Mouse (Mus musculus) CH12.LX (cell line): ENCODE measurements around the gene Olfr577. TPM values are rescaled to one million over a fixed set of nuclear protein-coding genes. Genes with fewer than 3 reads are reported as not detected.

Experiments
- DNase-seq: peaks from one replicate; pipeline ENCODE4 v3.0.0-alpha.2; 2013; ENCODE audit errors: extremely low read depth
- H3K27ac ChIP-seq: 2 replicates; pipeline ENCODE4 v1.5.1; 2012; ENCODE audit warnings: low read depth, mild to moderate bottlenecking, control low read depth, moderate library complexity; ENCODE audit not compliant: insufficient read depth
- H3K27me3 ChIP-seq: replicated peaks from 2 replicates; pipeline ENCODE3; 2012; ENCODE audit warnings: inconsistent platforms
- H3K36me3 ChIP-seq, 2 experiments: replicated peaks in 1 of 2; 2 replicates each; pipeline versions ENCODE3 to v1.6.1; 2012; ENCODE audit warnings: inconsistent platforms in 1 of 2, low read length in 1 of 2, mild to moderate bottlenecking in 1 of 2, mixed read lengths in 1 of 2, moderate library complexity in 1 of 2; ENCODE audit not compliant: control insufficient read depth in 1 of 2, insufficient read depth in 1 of 2
- H3K4me1 ChIP-seq, 2 experiments: 2 replicates each; pipeline ENCODE4 v1.6.1; 2012; ENCODE audit warnings: inconsistent platforms in 1 of 2, moderate library complexity in 1 of 2; ENCODE audit not compliant: insufficient read depth in 2 of 2, control insufficient read depth in 1 of 2
- H3K4me2 ChIP-seq: 2 replicates; pipeline ENCODE4 v1.6.1; 2012; ENCODE audit warnings: low read depth, mild to moderate bottlenecking, control low read depth; ENCODE audit not compliant: poor library complexity, insufficient read depth, severe bottlenecking
- H3K4me3 ChIP-seq, 3 experiments: fragments of 150-350 bp in 1 of 3; sonication (generic) in 1 of 3; replicated peaks in 1 of 3; 2 replicates each; pipeline versions ENCODE3 to v1.5.1; 2011 to 2012; ENCODE audit warnings: low read depth in 2 of 3, low read length in 2 of 3, mild to moderate bottlenecking in 2 of 3, moderate library complexity in 2 of 3, control low read depth in 1 of 3, improper control_type of control experiment in 1 of 3, inconsistent platforms in 1 of 3, mixed read lengths in 1 of 3; ENCODE audit not compliant: poor library complexity in 1 of 3
- H3K79me2 ChIP-seq: replicated peaks from 2 replicates; pipeline ENCODE4 v1.6.1; 2012; ENCODE audit warnings: mild to moderate bottlenecking, moderate library complexity; ENCODE audit not compliant: control insufficient read depth, poor library complexity, insufficient read depth, severe bottlenecking; ENCODE audit errors: extremely low read depth
- H3K9ac ChIP-seq: 2 replicates; pipeline ENCODE4 v1.6.1; 2012; ENCODE audit warnings: low read depth, mild to moderate bottlenecking, control low read depth, moderate library complexity; ENCODE audit not compliant: insufficient read depth
- H3K9me3 ChIP-seq: replicated peaks from 2 replicates; pipeline ENCODE3; 2012; ENCODE audit warnings: low read length, inconsistent platforms, mixed read lengths
- CHD1 ChIP-seq: IDR thresholded peaks from 2 replicates; pipeline ENCODE4 v1.6.1; 2012; ENCODE audit warnings: low read depth, low read length, improper control_type of control experiment, inconsistent platforms
- CHD2 ChIP-seq: IDR thresholded peaks from 2 replicates; pipeline ENCODE4 v1.6.1; 2011; ENCODE audit warnings: low read length, improper control_type of control experiment
- CTCF ChIP-seq, 2 experiments: IDR thresholded peaks in 1 of 2; conservative IDR thresholded peaks in 1 of 2; 2 replicates each; pipeline ENCODE4 v1.5.1; 2011 to 2012; ENCODE audit warnings: low read depth in 2 of 2, low read length in 2 of 2, improper control_type of control experiment in 1 of 2, inconsistent platforms in 1 of 2, mild to moderate bottlenecking in 1 of 2, moderate library complexity in 1 of 2
- IRF4 ChIP-seq: IDR thresholded peaks from 2 replicates; pipeline ENCODE4 v1.6.1; 2014; ENCODE audit warnings: low read depth, mild to moderate bottlenecking, inconsistent platforms, low read length, improper control_type of control experiment
- JUN ChIP-seq: IDR thresholded peaks from 2 replicates; pipeline ENCODE4 v1.6.1; 2011; ENCODE audit warnings: low read depth, mild to moderate bottlenecking, low read length, improper control_type of control experiment, moderate library complexity; ENCODE audit not compliant: insufficient read depth
- JUND ChIP-seq: conservative IDR thresholded peaks from 2 replicates; pipeline ENCODE4 v1.6.1; 2011; ENCODE audit warnings: low read depth, low read length, improper control_type of control experiment
- MAX ChIP-seq: IDR thresholded peaks from 2 replicates; pipeline ENCODE4 v1.6.1; 2011; ENCODE audit warnings: low read length, improper control_type of control experiment
- MAZ ChIP-seq: IDR thresholded peaks from 2 replicates; pipeline ENCODE4 v1.6.1; 2012; ENCODE audit warnings: low read depth, mild to moderate bottlenecking, inconsistent platforms, low read length, improper control_type of control experiment, moderate library complexity
- MEF2A ChIP-seq: IDR thresholded peaks from 2 replicates; pipeline ENCODE4 v1.6.1; 2014; ENCODE audit warnings: low read depth, mild to moderate bottlenecking, inconsistent platforms, low read length, improper control_type of control experiment, borderline replicate concordance
- NELFE ChIP-seq: IDR thresholded peaks from 2 replicates; pipeline ENCODE4 v1.6.1; 2011; ENCODE audit warnings: low read depth, low read length, improper control_type of control experiment
- POLR2A ChIP-seq: IDR thresholded peaks from 2 replicates; pipeline ENCODE4 v1.6.1; 2011; ENCODE audit warnings: low read depth, mild to moderate bottlenecking, improper control_type of control experiment, low read length
- SMC3 ChIP-seq: IDR thresholded peaks from 2 replicates; pipeline ENCODE4 v1.6.1; 2011; ENCODE audit warnings: low read depth, low read length, improper control_type of control experiment
- TBP ChIP-seq: conservative IDR thresholded peaks from 2 replicates; pipeline ENCODE4 v1.6.1; 2011; ENCODE audit warnings: low read depth, low read length, improper control_type of control experiment
- TCF12 ChIP-seq: IDR thresholded peaks from 2 replicates; pipeline ENCODE4 v1.6.1; 2014; ENCODE audit warnings: low read depth, mild to moderate bottlenecking, inconsistent platforms, low read length, improper control_type of control experiment
- UBTF ChIP-seq: IDR thresholded peaks from 2 replicates; pipeline ENCODE4 v1.6.1; 2012; ENCODE audit warnings: low read depth, mild to moderate bottlenecking, inconsistent platforms, low read length, improper control_type of control experiment, moderate library complexity
- USF2 ChIP-seq: conservative IDR thresholded peaks from 2 replicates; pipeline ENCODE4 v1.6.1; 2011; ENCODE audit warnings: low read depth, low read length, improper control_type of control experiment
- dilution Hi-C: fragments of 300-500 bp; cut with MboI; formaldehyde crosslinking; loops from 2 replicates; pipeline ENCODE4 v1.14.3; 2020; ENCODE audit warnings: low sequenced_read_pairs; ENCODE audit not compliant: extremely low pct_unique_long_range_greater_than_20kb, extremely low pct_ligation_motif_present
- in situ Hi-C: fragments of 300-500 bp; cut with MboI; formaldehyde crosslinking; loops from 3 replicates; pipeline ENCODE4 v1.14.3; 2019; ENCODE audit warnings: low sequenced_read_pairs, low pct_ligation_motif_present, low pct_unique_long_range_greater_than_20kb, mixed read lengths
- polyA plus RNA-seq: library from polyadenylated mRNA; unstranded; fragments of >175 nt; gene quantifications from 2 replicates; pipeline ENCODE4 v1.2.1, GENCODE M21; 2012; ENCODE audit warnings: low read depth; ENCODE audit not compliant: insufficient read length
- total RNA-seq, 2 experiments: library from RNA; depleted of rRNA; stranded (reverse); fragments of 300-350 nt in 1 of 2; fragments of >200 nt in 1 of 2; gene quantifications; 2 replicates each; pipeline ENCODE4 v1.2.3; 2012 to 2014

The Olfr577 gene
- not detected in 2 replicates for total RNA-seq (2012; rRNA removed)
- not detected in 2 replicates for total RNA-seq (2014; rRNA removed)
- polyA plus RNA-seq: not detected in 2 replicates

GRCm38 (mm10) chr7:102975843-102976242, at the start of gene Olfr577:
Gene Olfr577 (minus strand): TSS chr7:102975943.
- dilution Hi-C loops (no loop called here), in situ Hi-C loops (no loop called here)
- Histone ChIP-seq H3K27ac (no peak within 1 kb of the TSS), H3K9ac (no peak within 1 kb of the TSS), H3K4me3 (no peak within 1 kb of the TSS), H3K4me1 (no peaks in the 10 kb centered on the region), H3K9me3 (no peaks in the 10 kb centered on the region), H3K27me3 (no peaks in the 10 kb centered on the region), H3K36me3 (no peaks in the 10 kb centered on the region), H3K79me2 (no peaks in the 10 kb centered on the region), H3K4me2 (no peak within 1 kb of the TSS)
- no peak for TF ChIP-seq CHD2
- TF ChIP-seq NELFE: no peak
- TF ChIP-seq POLR2A: no peak
- no peak for TF ChIP-seq JUND
- TF ChIP-seq USF2: no peak
- no peak for TF ChIP-seq CHD1
- no peak for TF ChIP-seq MEF2A
- TF ChIP-seq TCF12: no peak
- no peak for TF ChIP-seq CTCF (conservative IDR thresholded peaks at IDR 0.05 in 1 of 2, IDR thresholded peaks at IDR 0.05 in 1 of 2; ENCODE audit: low read depth in 2 of 2, low read length in 2 of 2)
- no peak for DNase-seq

DNA sequence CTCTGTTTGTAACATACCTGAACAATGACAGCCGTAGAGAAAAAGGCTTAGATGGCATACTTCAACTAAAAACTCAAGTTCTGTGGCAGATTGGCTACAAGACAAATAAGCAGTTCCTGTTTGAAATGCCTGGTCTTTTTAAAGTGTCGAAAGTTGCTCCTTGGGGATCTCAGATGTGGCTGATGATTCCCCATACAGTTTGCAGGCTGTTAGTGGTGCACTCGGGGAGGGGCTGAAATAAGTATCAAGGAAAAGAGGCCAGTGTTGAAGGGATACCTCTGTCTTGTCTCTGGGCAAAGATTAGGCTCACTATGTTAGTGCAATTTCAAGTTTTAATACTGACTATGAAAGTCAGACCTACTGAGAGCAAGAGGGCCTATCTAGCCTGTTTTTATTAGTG, 13.5 kb upstream of the Olfr577 start, which contains the start of gene Olfr578:
Gene Olfr578 (minus strand): TSS at position 101 of the 400 bp plus-strand sequence.
- dilution Hi-C loops: no loop called here
- in situ Hi-C loops: no loop called here

DNA sequence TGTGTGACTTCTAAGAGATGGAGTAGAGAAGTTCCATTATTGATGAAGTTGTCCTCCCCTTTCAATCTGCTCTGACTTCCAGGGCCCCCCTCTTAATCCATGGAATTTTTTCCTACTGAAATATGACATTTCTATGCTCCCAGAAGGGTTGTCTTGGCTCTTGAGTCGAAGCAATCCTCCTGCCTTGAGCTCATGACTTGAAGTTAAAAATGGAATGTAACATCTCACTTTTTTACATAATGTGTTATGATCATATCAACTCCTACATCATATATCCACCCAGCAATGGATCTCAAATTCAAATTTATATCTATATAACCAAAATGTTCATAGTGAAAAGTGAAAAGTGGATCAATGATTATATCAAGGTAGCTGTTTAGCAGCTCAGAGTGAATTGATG, 1.3 kb downstream of the Olfr577 start:
- in situ Hi-C loops: no loop called here
- no peak overlapping the region for H3K9ac ChIP-seq
- no peaks in the 10 kb centered on the region for H3K9me3 ChIP-seq
- H3K4me2 ChIP-seq: no peak overlapping the region
- dilution Hi-C loops: no loop called here
- DNase-seq: no peak
- H3K27me3 ChIP-seq: no peaks in the 10 kb centered on the region
- no peak overlapping the region for H3K4me3 ChIP-seq
- no peaks in the 10 kb centered on the region for H3K36me3 ChIP-seq
- H3K27ac ChIP-seq: no peak overlapping the region
- TF ChIP-seq MEF2A (no peak), SMC3 (no peak), USF2 (no peak), UBTF (no peak), MAX (no peak), TBP (no peak), IRF4 (no peak), MAZ (no peak), JUN (no peak), NELFE (no peak), CHD1 (no peak)
- no peaks in the 10 kb centered on the region for H3K4me1 ChIP-seq
- no peaks in the 10 kb centered on the region for H3K79me2 ChIP-seq

More for the DNA sequence above, 13.5 kb upstream of the Olfr577 start, which contains the start of gene Olfr578:
- no peak within 1 kb of the TSS for H3K4me2 ChIP-seq
- H3K27ac ChIP-seq: no peak within 1 kb of the TSS
- H3K36me3 ChIP-seq: no peaks in the 10 kb centered on the region
- H3K4me3 ChIP-seq: no peak within 1 kb of the TSS
- no peak for DNase-seq
- no peaks in the 10 kb centered on the region for H3K4me1 ChIP-seq
- TF ChIP-seq SMC3: no peak
- no peaks in the 10 kb centered on the region for H3K79me2 ChIP-seq
- H3K27me3 ChIP-seq: no peaks in the 10 kb centered on the region
- H3K9me3 ChIP-seq: no peaks in the 10 kb centered on the region
- no peak within 1 kb of the TSS for H3K9ac ChIP-seq
